Mouse (Mus musculus) lung, postnatal 0 days (tissue): ENCODE data around the gene Arhgap18.

Source experiments
- CTCF ChIP-seq: IDR thresholded peaks from 2 replicates; pipeline ENCODE4 v1.5.1; 2016; ENCODE audit warnings: antibody characterized with exemption, mild to moderate bottlenecking
- EP300 ChIP-seq: IDR thresholded peaks from 2 replicates; pipeline ENCODE4 v1.6.1; 2016; ENCODE audit warnings: antibody characterized with exemption, mild to moderate bottlenecking, control low read depth

DNA sequence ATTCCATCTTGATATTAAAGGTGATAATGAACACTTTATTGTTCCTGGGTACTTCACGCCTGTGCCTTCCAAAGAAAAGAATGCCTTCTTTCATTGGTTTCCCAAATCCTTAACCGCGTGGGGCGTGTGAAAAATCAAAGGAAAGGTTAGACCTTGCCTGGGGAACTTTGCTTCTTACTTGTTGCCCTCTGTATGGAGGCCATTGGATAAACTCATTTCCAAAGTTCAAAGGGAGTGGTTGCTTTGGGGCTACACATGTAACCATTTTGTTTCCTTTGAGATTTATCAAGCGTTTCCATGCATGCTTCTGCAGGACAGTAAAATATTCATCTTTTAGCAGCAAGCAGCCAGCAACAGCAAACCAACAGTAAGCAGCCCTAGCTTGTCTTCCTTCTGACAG lies 20.3 kb downstream of the Arhgap18 start:
- TF ChIP-seq CTCF = no peak
- no peak for TF ChIP-seq EP300
